Mouse (Mus musculus): Measurements from ENCODE around the gene C5ar2.

The C5ar2 gene

GRCm38 (mm10) chr7:16244067-16244466 lies at the start of gene C5ar2:
TSS of gene C5ar2 (minus strand) at chr7:16244154.
- in situ Hi-C loops (cut with MboI; ENCODE audit: unreplicated experiment in 2 of 2), result no loop called here

- in situ Hi-C loops (cut with MboI; ENCODE audit: unreplicated experiment in 2 of 2), result no loop called here
Observed at GRCm38 (mm10) chr7:16287791-16288190, 43.8 kb upstream of the C5ar2 start.

- in situ Hi-C loops (cut with MboI; ENCODE audit: unreplicated experiment in 2 of 2), result no loop called here
Observed at GRCm38 (mm10) chr7:16287016-16287415, 43.1 kb upstream of the C5ar2 start.

- in situ Hi-C loops (cut with MboI; ENCODE audit: unreplicated experiment in 2 of 2), result no loop called here
Observed at GRCm38 (mm10) chr7:16286026-16286961, 42.3 kb upstream of the C5ar2 start, which contains the start of gene Ccdc9. TSS of gene Ccdc9 (minus strand) at chr7:16286795.

GRCm38 (mm10) chr7:16285450-16286025 lies 41.6 kb upstream of the C5ar2 start:
- in situ Hi-C loops (cut with MboI; ENCODE audit: unreplicated experiment in 2 of 2), result no loop called here

DNA sequence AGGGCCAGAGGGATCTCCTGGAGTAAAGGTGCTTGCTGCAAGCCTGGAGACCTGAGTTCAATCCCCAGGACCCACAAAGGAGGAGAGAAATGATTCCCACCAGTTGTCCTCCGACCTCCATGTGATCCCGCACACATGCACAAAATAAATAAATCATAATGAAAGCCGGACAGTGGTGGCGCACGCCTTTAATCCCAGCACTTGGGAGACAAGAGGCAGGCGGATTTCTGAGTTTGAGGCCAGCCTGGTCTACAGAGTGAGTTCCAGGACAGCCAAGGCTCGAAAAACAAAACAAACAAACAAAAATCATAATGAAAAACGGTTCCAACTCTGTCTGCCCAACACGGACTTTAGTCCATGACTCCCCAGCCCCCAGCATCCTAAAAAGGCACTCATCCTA lies 41.0 kb upstream of the C5ar2 start:
- in situ Hi-C loops (cut with MboI; ENCODE audit: unreplicated experiment in 2 of 2), result no loop called here

DNA sequence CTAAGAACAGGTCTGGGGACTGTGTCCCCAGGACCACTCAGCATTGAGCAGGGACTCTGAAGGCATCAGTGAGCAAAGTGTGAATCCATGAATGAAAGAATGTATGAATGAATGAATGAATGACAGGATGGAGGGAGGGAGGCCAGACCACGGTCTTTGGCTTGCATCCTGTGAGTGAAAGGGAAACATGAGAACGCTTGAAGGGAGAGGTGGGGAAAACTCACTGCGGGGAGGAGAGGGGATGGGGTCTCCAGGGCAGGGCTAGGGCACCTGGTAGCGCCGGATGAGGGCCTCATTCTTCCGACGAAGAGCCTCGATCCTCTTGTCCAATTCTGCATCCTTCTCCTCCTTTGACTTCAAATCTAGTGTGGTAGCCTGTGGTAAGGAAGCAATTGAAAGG lies 40.0 kb upstream of the C5ar2 start:
- in situ Hi-C loops (cut with MboI; ENCODE audit: unreplicated experiment in 2 of 2), result no loop called here

GRCm38 (mm10) chr7:16282334-16282733 lies 38.4 kb upstream of the C5ar2 start:
- in situ Hi-C loops (cut with MboI; ENCODE audit: unreplicated experiment in 2 of 2), result no loop called here

GRCm38 (mm10) chr7:16280721-16281120 lies 36.8 kb upstream of the C5ar2 start:
- in situ Hi-C loops (cut with MboI; ENCODE audit: unreplicated experiment in 2 of 2), result no loop called here

DNA sequence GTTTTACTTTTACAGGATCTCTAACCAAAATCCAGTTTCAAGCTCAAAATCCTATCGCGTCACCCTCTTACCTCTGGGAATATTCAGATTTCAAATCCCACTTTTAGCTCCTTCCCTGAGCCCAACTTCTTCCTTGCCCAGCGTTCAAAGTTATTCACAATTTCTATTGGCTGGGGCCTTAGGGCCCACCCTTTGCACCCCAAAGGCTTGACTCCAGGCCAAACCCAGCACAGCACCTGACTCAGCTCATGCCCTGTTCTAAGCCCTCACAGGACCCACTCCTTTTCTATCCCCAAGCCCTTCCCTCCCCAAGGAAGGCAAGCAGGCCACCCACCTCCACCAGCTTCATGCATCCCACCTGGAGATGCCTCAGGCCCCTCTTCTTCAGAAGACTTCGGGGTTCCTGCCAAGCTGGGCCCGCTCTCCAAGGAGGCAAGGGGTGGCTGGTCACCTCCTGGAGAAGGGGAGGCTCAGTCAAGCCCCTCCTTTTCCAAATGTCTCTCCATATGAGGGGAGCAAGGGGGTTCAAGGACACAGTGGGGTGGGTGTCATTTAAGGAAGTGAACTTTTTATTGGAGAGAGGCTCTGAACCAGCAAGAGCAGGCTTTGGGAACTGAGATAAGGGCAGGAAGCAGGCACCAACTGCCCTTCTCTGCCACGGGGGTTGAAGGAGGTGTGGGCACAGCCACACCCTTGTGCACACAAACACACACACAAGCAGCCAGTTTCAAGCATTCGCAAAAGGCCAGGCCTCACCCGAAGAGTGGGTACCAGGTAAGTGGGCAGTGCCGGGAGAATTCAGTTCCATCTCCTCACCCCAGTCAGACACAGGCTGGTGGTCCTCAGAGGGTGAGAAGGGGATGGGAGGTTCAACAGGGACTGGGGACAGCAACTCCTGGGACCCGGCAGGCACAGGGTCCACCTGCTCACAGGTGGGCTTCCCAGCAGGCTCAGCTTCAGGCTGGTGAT lies 31.3 kb upstream of the C5ar2 start:
- in situ Hi-C loops (cut with MboI; ENCODE audit: unreplicated experiment in 2 of 2), result loop anchor here (25.0 kb wide), 1 partner anchor 288 kb away; no protein-coding TSS in a partner anchor

- in situ Hi-C loops (cut with MboI; ENCODE audit: unreplicated experiment in 2 of 2), result loop anchor here (25.0 kb wide), 1 partner anchor 286 kb away; no protein-coding TSS in a partner anchor
Observed at GRCm38 (mm10) chr7:16273766-16274140, 29.8 kb upstream of the C5ar2 start.

DNA sequence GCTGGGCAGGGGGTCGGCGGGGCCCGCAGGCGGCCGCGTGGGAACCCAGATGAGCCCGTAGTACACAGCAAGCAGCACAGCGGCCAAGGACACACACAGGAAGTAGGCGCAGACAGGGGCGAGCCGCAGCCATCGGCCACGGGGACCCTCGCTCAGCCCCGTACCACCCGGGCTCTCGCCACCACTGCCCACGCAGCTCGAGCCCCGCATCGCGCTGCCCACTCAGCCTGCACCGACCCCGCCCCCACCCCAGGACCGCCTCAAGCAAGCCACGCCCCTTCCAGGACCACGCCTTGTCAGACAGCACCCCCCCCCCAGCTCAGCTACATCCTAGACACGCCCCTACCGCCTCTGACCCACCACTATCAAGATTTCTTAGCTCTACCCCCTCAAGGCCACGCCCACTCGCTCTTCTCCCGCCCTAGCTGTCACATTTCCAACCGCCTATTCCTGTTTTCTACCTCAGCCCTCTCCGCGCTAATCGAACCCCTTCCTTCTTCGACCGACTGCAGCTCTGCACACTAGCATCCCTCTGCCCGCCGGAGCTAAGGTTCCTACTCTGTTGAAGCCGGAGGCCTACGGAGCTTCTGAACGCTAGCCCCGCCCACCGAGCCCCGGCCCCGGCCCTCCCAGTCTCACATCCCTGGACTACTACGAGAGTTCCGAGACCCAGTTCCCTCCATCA lies 29.3 kb upstream of the C5ar2 start, which contains the start of gene Inafm1:
Gene Inafm1, minus strand, starts transcription at position 537 of the 685 bp plus-strand sequence.
- in situ Hi-C loops (cut with MboI; ENCODE audit: unreplicated experiment in 2 of 2), result loop anchor here (25.0 kb wide), 1 partner anchor 286 kb away; no protein-coding TSS in a partner anchor

GRCm38 (mm10) chr7:16272681-16273080 lies 28.7 kb upstream of the C5ar2 start:
- in situ Hi-C loops (cut with MboI; ENCODE audit: unreplicated experiment in 2 of 2), result loop anchor here (25.0 kb wide), 1 partner anchor 285 kb away; no protein-coding TSS in a partner anchor

DNA sequence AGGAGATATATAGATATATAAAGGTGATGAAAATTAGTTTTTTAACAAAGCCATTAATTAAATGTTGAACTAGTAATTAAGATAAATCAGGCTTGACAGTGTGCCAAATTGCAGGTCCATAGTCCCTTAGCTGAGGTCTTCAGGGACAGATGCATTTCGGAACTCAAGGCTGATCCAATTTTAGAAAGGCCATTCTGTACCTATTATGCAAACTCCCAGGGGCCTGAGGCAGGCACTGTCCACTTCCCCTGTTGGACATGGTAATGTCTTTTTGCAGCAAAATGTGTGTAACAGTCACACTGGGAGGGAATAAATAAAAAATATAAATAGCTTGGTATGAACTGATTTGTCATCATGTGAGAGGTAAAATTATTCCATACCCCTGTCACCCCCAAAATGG lies 27.2 kb upstream of the C5ar2 start:
- in situ Hi-C loops (cut with MboI; ENCODE audit: unreplicated experiment in 2 of 2), result loop anchor here (25.0 kb wide), 1 partner anchor 284 kb away; no protein-coding TSS in a partner anchor

- in situ Hi-C loops (cut with MboI; ENCODE audit: unreplicated experiment in 2 of 2), result loop anchor here (10.0 to 25.0 kb wide), 2 partner anchors 202 to 279 kb away; partner anchors contain the start of gene Zfp541 (in 1 of the 2)
Observed at GRCm38 (mm10) chr7:16266593-16266992, 22.6 kb upstream of the C5ar2 start.

DNA sequence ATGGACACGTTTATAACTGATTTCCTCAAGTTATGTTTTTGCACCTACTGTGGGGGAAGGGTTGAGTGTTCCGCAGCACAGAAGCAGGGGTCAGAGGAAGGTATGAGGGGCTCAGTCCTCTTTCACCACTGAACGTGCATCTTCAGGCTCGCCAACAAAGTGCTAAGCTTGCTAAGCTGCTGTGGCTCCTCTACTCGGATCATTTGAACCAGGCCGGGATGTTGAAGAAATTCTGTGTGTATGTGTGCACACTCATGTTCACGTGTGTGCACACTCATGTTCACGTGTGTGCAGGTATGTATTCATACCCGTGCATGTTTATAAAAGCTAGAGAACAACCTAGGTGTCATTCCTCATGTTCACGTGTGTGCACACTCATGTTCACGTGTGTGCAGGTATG lies 21.9 kb upstream of the C5ar2 start:
- in situ Hi-C loops (cut with MboI; ENCODE audit: unreplicated experiment in 2 of 2), result loop anchor here (10.0 to 25.0 kb wide), 2 partner anchors 201 to 279 kb away; partner anchors contain the start of gene Zfp541 (in 1 of the 2)

- in situ Hi-C loops (cut with MboI; ENCODE audit: unreplicated experiment in 2 of 2), result loop anchor here (5.0 to 25.0 kb wide), 3 partner anchors 72 to 277 kb away; partner anchors contain the start of gene Zfp541 (in 1 of the 2)
Observed at GRCm38 (mm10) chr7:16263843-16264242, 19.9 kb upstream of the C5ar2 start.

DNA sequence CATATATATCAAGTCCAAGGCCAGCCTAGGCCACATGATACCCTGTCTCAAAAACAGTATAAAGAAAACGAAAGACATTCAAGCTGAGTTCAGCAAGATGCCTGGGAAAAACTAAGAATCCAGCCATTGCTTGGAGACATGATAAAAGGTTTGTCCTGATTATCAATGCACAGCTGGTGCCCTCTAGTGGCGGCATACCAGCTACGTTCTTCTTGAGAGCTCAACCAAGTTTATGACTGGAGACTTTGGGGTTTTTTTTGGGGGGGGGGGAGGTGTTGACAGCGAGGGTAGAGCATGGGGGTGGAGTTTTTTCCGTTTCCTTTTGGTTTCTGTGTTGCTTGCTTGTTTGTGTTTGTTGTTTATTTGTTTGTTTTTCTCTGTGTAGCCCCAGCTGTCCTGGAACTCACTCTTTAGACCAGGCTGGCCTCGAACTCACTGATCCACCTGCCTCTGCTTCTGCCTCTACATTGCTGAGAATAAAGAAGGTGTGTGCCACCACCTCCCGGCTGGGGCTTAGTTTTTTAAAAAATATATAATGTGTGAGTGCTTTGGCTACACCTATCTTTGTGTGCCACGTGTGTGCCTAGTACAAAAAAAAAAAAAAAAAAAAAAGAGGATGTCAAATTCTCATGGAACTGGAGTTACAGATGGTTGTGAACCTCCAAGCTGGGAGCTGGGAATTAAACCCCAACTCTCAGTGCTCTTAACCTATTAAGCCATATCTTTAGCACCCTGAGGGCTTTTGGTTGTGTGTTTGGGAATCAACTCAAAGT lies 19.2 kb upstream of the C5ar2 start:
- in situ Hi-C loops (cut with MboI; ENCODE audit: unreplicated experiment in 2 of 2), result loop anchor here (5.0 to 25.0 kb wide), 3 partner anchors 71 to 276 kb away; partner anchors contain the start of gene Zfp541 (in 1 of the 2)

Measured in v-Abl transformed pro-B cells (cell line).